Mouse (Mus musculus) liver, postnatal 0 days (tissue): ENCODE measurements around the gene Cyp2c70. TPM values are rescaled to one million over a fixed set of nuclear protein-coding genes. Genes with fewer than 3 reads are reported as not detected.
A peak's percentile ranks its signal among the peaks of the same experiment; 100 is the strongest.
"Not testable (repeated sequence)": the region's sequence is repeated elsewhere in the genome, so short reads cannot be mapped to it uniquely, and the experiment has no call there.

Experiments
- ATAC-seq: fragments of 200-750 bp; cut with Nextera tagmentation; 2 replicates; pipeline ENCODE4 v1.8.0; 2017; ENCODE audit warnings: mild to moderate bottlenecking, moderate library complexity
- DNase-seq: peaks from one replicate; pipeline ENCODE4 v3.0.0-alpha.2; 2016
- H3K27ac ChIP-seq: fragments of 300-500 bp; sonication (generic); 2 replicates; pipeline ENCODE4 v1.5.1; 2014; ENCODE audit warnings: antibody characterized with exemption, moderate library complexity, mild to moderate bottlenecking, low read depth
- H3K27me3 ChIP-seq: fragments of 300-500 bp; sonication (generic); 2 replicates; pipeline ENCODE4 v1.6.1; 2014; ENCODE audit warnings: low read length, control low read depth, mixed read lengths; ENCODE audit not compliant: insufficient read depth
- H3K36me3 ChIP-seq: fragments of 300-500 bp; sonication (generic); replicated peaks from 2 replicates; pipeline ENCODE4 v1.6.1; 2014; ENCODE audit warnings: mild to moderate bottlenecking, control low read depth, low read length, moderate library complexity, mixed read lengths; ENCODE audit not compliant: insufficient read depth
- H3K4me1 ChIP-seq: fragments of 300-500 bp; sonication (generic); 2 replicates; pipeline ENCODE4 v1.6.1; 2014; ENCODE audit warnings: antibody characterized with exemption, mild to moderate bottlenecking, control low read depth; ENCODE audit not compliant: insufficient read depth
- H3K4me2 ChIP-seq: fragments of 300-500 bp; sonication (generic); 2 replicates; pipeline ENCODE4 v1.6.1; 2014; ENCODE audit warnings: low read depth, mild to moderate bottlenecking, low read length, moderate library complexity, mixed read lengths
- H3K4me3 ChIP-seq: fragments of 300-500 bp; sonication (generic); 2 replicates; pipeline ENCODE4 v1.5.1; 2014; ENCODE audit warnings: low read depth, low read length
- H3K9ac ChIP-seq: fragments of 300-500 bp; sonication (generic); replicated peaks from 2 replicates; pipeline ENCODE4 v1.6.1; 2014; ENCODE audit warnings: mild to moderate bottlenecking, moderate library complexity
- H3K9me3 ChIP-seq: fragments of 300-500 bp; sonication (generic); 2 replicates; pipeline ENCODE4 v1.6.1; 2016; ENCODE audit warnings: mild to moderate bottlenecking, control low read depth, low read length, mixed read lengths
- CTCF ChIP-seq: sonication (generic); IDR thresholded peaks from 2 replicates; pipeline ENCODE4 v1.5.1; 2016; ENCODE audit warnings: antibody characterized with exemption, low read depth
- EP300 ChIP-seq: IDR thresholded peaks from 2 replicates; pipeline ENCODE4 v1.6.1; 2016; ENCODE audit warnings: antibody characterized with exemption, low read depth, mild to moderate bottlenecking
- whole genome bisulfite sequencing: fragments of 180-500 bp; shearing (Covaris S2); extraction: QIAGEN DNeasy Blood & Tissue Kit; methylation state at CpG from one replicate; pipeline ENCODE4 v1.1.7; 2014; ENCODE audit not compliant: insufficient replicate concordance; 5-methylcytosine and 5-hydroxymethylcytosine counted together
- polyA plus RNA-seq: library from polyadenylated mRNA; unstranded; fragments of >200 nt; fragmentation: Nextera tagmentation; extraction: Ambion mirVana; gene quantifications from 2 replicates; pipeline ENCODE4 v1.2.1, GENCODE M21; 2015

Gene Cyp2c70
- polyA plus RNA-seq, 1 experiment from 2014 or later = 49.8 TPM

DNA sequence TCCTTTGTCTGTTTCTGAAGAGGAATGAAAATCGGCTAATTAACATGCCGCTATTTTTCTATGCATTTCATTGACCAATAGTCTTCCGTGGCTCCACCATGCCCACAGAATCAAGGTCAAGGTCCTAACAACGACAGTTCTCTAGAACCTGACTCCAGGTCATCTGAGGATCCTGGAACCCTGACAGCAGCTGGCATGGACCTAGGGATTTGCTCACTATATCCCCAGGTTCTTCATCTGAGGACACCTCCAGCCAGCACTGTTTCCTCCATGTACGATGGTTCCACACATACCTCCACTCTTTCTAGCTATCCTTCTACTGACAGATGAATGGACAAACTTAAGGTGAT, 38.6 kb upstream of the Cyp2c70 start:
- Histone ChIP-seq H3K36me3 (peaks cover 9% of the 10 kb centered on the region; the same call in 1 of the 2 replicates), H3K27ac (peak overlapping the region; percentile 62), H3K9me3 (no peaks in the 10 kb centered on the region), H3K4me3 (no peak overlapping the region), H3K4me1 (peaks cover 4% of the 10 kb centered on the region; the same call in 1 of the 2 replicates), H3K9ac (no peak overlapping the region), H3K4me2 (no peak overlapping the region), H3K27me3 (no peaks in the 10 kb centered on the region)
- DNase-seq (no peak), ATAC-seq (peak; percentile 43)
- 64% methylated on average over 5 of the region's 5 CpGs for WGBS
- TF ChIP-seq CTCF (no peak), EP300 (no peak)

DNA sequence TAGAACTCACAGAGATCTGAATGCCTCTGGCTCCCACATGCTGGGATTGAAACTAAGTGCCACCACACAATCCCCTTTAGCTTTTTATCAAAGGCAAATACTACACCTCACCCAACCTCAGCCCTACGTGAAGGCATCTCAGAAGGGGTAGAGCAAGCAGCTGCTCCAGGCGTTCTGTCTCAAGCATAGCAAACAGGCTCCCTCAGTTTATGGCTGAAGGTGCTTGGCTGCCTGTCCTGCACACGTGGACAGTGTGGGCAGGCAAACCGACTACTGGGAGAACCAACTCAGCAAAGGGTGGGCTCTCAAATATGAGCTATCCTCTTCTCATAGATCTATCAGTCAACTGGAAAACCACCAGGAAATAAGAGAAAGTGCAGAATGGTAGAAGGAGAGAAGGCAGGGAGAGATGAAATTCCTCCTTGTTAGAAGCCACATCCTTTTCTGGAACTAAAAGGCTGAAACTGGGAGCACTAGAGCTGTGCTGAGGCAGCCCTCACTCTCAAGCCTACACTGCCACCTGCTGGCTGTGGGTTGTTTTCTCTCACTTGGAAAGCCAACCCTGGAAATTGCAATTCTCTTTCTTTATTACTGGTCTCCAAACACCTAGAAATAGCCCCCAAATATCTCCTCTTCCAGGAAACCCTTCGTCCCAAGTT, 38.1 kb upstream of the Cyp2c70 start:
- peak; percentile 80 for DNase-seq
- H3K27ac ChIP-seq = no peak overlapping the region
- ATAC-seq = peak; percentile 63
- H3K9ac ChIP-seq = no peak overlapping the region
- WGBS = 71% methylated on average over 5 of the region's 5 CpGs
- H3K9me3 ChIP-seq = no peaks in the 10 kb centered on the region
- H3K4me2 ChIP-seq = no peak overlapping the region
- H3K4me3 ChIP-seq = no peak overlapping the region
- no peaks in the 10 kb centered on the region for H3K27me3 ChIP-seq
- peaks cover 4% of the 10 kb centered on the region; the same call in 1 of the 2 replicates for H3K4me1 ChIP-seq
- H3K36me3 ChIP-seq = peaks cover 9% of the 10 kb centered on the region; the same call in 1 of the 2 replicates
- no peak for TF ChIP-seq EP300
- peak; percentile 85 for TF ChIP-seq CTCF

DNA sequence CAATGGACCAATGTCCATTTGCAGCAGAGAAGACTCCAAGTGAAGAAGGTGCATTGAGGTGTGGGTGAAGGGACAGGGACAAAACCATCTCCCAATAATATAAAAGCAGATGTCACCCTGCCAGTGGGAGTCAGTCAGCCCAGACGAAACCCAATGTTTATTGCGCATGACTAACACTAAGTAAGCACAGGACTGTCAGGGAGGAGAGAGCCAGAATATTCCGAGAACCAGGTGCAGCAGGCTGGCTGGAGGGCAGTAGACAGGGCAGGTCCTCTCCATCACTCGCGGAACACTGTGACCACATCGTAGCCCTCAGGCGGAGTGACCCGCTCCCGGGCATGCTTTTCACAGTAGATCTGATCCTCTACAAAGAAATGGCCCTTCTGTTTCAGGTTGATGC, 35.2 kb upstream of the Cyp2c70 start:
- not testable (repeated sequence) for H3K4me1 ChIP-seq, H3K27me3 ChIP-seq, H3K4me3 ChIP-seq, DNase-seq, H3K27ac ChIP-seq, H3K9me3 ChIP-seq, H3K9ac ChIP-seq, ATAC-seq, H3K4me2 ChIP-seq, H3K36me3 ChIP-seq
- 85% methylated on average over 9 of the region's 9 CpGs for WGBS

DNA sequence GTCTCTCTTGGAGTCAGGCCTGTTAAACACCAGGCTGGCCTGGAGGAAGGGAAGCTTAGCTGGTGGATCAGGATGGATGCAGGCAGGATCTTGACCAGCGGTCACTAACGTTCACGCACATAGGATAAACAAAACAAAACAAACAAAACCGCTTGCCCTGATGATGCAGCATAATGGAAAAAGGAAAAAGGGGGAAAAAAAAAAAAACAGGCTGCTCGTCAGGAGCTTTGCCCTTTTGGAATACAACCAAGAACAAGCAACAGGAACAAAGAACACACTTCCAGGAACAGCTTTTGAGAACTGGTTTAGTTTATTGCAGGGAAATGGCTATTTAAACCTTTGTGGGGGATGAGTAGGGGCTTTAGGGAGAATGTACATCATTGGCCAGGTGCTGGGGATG, 33.7 kb upstream of the Cyp2c70 start:
- 0 out of 2 replicates have a peak overlapping the region, but pooled peaks have one; percentile 7 for H3K27ac ChIP-seq
- no peaks in the 10 kb centered on the region for H3K27me3 ChIP-seq
- 48% methylated on average over 5 of the region's 5 CpGs for WGBS
- H3K4me3 ChIP-seq = no peak overlapping the region
- ATAC-seq (peak; percentile 15), DNase-seq (no peak)
- H3K9me3 ChIP-seq = no peaks in the 10 kb centered on the region
- H3K9ac ChIP-seq = no peak overlapping the region
- H3K4me1 ChIP-seq = peaks cover 4% of the 10 kb centered on the region; the same call in 1 of the 2 replicates
- H3K4me2 ChIP-seq = no peak overlapping the region
- no peaks in the 10 kb centered on the region for H3K36me3 ChIP-seq
- no peak for TF ChIP-seq EP300
- TF ChIP-seq CTCF = no peak

DNA sequence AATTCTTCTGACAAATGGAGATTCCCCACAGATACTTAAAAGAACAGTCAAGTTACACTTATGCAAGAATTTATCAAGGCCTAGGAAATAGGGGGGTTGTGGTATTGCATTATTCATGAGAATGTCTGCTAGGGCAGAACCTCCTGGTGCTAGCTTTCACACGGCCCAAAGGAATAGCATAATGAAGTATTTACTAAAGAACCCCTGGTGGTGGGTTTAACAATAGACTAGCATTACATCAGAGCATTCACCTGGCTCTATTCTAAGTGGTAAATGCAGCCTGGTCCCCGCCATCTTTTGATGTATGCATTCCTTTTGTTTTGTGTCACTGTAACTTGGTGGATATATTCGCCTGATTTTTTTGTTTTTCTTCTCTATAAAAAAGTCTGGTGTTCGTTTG, 15.8 kb upstream of the Cyp2c70 start:
- not testable (repeated sequence) for H3K27me3 ChIP-seq, H3K9me3 ChIP-seq, H3K4me3 ChIP-seq, H3K27ac ChIP-seq, H3K36me3 ChIP-seq, H3K4me2 ChIP-seq, ATAC-seq, H3K4me1 ChIP-seq, H3K9ac ChIP-seq, DNase-seq
- 55% methylated on average over 4 of the region's 4 CpGs for WGBS

DNA sequence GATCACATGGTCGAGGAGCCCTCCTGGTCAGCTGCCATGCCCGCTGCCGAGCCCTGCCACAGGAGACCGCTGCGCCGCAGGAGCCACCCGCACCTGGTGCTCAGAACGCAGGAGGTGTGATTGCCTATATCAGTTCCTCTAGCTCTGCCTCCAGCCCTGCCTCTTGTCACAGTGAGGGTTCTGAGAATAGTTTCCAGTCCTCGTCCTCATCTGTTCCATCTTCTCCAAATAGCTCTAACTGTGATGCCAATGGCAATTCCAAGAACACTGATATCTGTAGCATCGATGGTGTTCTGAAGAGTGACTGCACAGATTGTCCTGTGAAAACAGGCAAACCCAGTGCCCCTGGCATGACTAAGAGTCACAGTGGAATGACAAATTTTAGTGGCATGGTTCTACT, 3.5 kb upstream of the Cyp2c70 start:
- TF ChIP-seq CTCF (no peak), EP300 (no peak)
- Histone ChIP-seq H3K9ac (no peak overlapping the region), H3K36me3 (no peaks in the 10 kb centered on the region), H3K27ac (no peak overlapping the region), H3K4me3 (no peak overlapping the region), H3K27me3 (no peaks in the 10 kb centered on the region), H3K4me1 (no peaks in the 10 kb centered on the region), H3K4me2 (no peak overlapping the region), H3K9me3 (no peaks in the 10 kb centered on the region)
- WGBS = 87% methylated on average over 10 of the region's 10 CpGs
- no peak for DNase-seq
- ATAC-seq = no peak
